Mouse (Mus musculus): Measurements from ENCODE around the gene Hist1h2be. TPM values are rescaled to one million over a fixed set of nuclear protein-coding genes. Genes with fewer than 3 reads are reported as not detected.
"Not testable (repeated sequence)": the region's sequence is repeated elsewhere in the genome, so short reads cannot be mapped to it uniquely, and the experiment has no call there.

The Hist1h2be gene
- polyA plus RNA-seq, 1 experiment from 2014 or later: 1.5 TPM

GRCm38 (mm10) chr13:23575864-23576313 is 45.0 kb downstream of the Hist1h2be start:
- ATAC-seq (ENCODE audit: low FRiP score, low read depth); H3K27me3 ChIP-seq; H3K36me3 ChIP-seq; H3K9me3 ChIP-seq: not testable (repeated sequence)
- Histone ChIP-seq H3K9ac (peak overlapping the region; percentile 53; the same call in 1 of the 2 replicates), H3K4me2 (peak overlapping the region; percentile 58), H3K4me3 (peak overlapping the region; percentile 43), H3K4me1 (replicated peaks) (peaks cover 35% of the 10 kb centered on the region), H3K27ac (replicated peaks) (peak overlapping the region; percentile 79)
- WGBS: 2% methylated on average over 13 of the region's 40 CpGs

GRCm38 (mm10) chr13:23575271-23575851 is 45.6 kb downstream of the Hist1h2be start, which contains the start of gene Hist1h3d:
Gene Hist1h3d (plus strand): TSS chr13:23575763.
- no peaks in the 10 kb centered on the region for H3K27me3 ChIP-seq
- ATAC-seq (ENCODE audit: low FRiP score, low read depth): peak; percentile 62
- H3K4me2 ChIP-seq: peak within 1 kb of the TSS; percentile 58
- no peaks in the 10 kb centered on the region for H3K9me3 ChIP-seq
- WGBS: under 1% methylated on average over 18 of the region's 18 CpGs
- H3K4me3 ChIP-seq: peak within 1 kb of the TSS; percentile 43
- peak within 1 kb of the TSS; percentile 82 for H3K27ac ChIP-seq (replicated peaks)
- no peaks in the 10 kb centered on the region for H3K36me3 ChIP-seq
- peaks cover 34% of the 10 kb centered on the region for H3K4me1 ChIP-seq (replicated peaks)
- peak within 1 kb of the TSS; percentile 53; the same call in 1 of the 2 replicates for H3K9ac ChIP-seq

- not testable (repeated sequence) for H3K9me3 ChIP-seq; H3K27me3 ChIP-seq; H3K36me3 ChIP-seq; ATAC-seq (ENCODE audit: low FRiP score, low read depth); H3K9ac ChIP-seq
- peak overlapping the region; percentile 87 for H3K27ac ChIP-seq (replicated peaks)
- peak overlapping the region; percentile 43 for H3K4me3 ChIP-seq
- peak overlapping the region; percentile 58 for H3K4me2 ChIP-seq
- H3K4me1 ChIP-seq (replicated peaks): peaks cover 39% of the 10 kb centered on the region
- under 1% methylated on average over 7 of the region's 39 CpGs for WGBS
Measured at GRCm38 (mm10) chr13:23574546-23575170, 46.3 kb downstream of the Hist1h2be start.

DNA sequence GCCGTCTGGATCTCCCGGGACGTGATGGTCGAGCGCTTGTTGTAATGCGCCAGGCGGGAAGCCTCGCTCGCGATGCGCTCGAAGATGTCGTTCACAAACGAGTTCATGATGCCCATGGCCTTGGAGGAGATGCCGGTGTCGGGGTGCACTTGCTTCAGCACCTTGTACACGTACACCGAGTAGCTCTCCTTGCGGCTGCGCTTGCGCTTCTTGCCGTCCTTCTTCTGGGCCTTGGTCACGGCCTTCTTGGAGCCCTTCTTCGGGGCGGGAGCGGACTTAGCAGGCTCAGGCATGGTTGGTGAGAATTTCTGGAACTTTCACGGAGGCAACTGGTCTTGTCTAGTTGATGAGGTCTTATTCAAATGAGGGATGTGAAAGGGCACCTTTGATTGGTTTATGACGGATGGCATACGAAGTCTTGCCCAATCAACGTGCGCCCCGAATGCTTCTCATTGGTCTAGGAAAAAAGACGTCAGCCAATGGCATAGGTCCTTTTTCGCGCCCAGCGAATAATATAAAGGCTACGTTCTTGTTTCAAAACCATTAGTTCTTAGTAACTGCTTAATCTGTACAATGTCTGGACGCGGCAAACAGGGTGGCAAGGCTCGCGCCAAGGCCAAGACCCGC is 46.9 kb downstream of the Hist1h2be start, which contains the start of the genes Hist1h2bf and Hist1h2ad:
Gene Hist1h2bf, minus strand, starts transcription at position 299 of the 627 bp plus-strand sequence.
Gene Hist1h2ad, plus strand, starts transcription at position 484 of the 627 bp plus-strand sequence.
- Histone ChIP-seq H3K9ac (peak within 1 kb of the TSS; percentile 29; the same call in 1 of the 2 replicates), H3K4me2 (peak within 1 kb of the TSS; percentile 58), H3K4me3 (peak within 1 kb of the TSS; percentile 43), H3K4me1 (replicated peaks) (peaks cover 41% of the 10 kb centered on the region), H3K27ac (replicated peaks) (peak within 1 kb of the TSS; percentile 87)
- peak; percentile 93 for ATAC-seq (ENCODE audit: low FRiP score, low read depth)
- not testable (repeated sequence) for H3K36me3 ChIP-seq, H3K9me3 ChIP-seq, H3K27me3 ChIP-seq
- under 1% methylated on average over 42 of the region's 42 CpGs for WGBS

- H3K27me3 ChIP-seq; H3K36me3 ChIP-seq; ATAC-seq (ENCODE audit: low FRiP score, low read depth); H3K9me3 ChIP-seq: not testable (repeated sequence)
- H3K9ac ChIP-seq: peak overlapping the region; percentile 29; the same call in 1 of the 2 replicates
- peak overlapping the region; percentile 38 for H3K4me3 ChIP-seq
- peaks cover 41% of the 10 kb centered on the region for H3K4me1 ChIP-seq (replicated peaks)
- peak overlapping the region; percentile 58 for H3K4me2 ChIP-seq
- WGBS: 8% methylated on average over 20 of the region's 20 CpGs
- H3K27ac ChIP-seq (replicated peaks): peak overlapping the region; percentile 87
Measured at GRCm38 (mm10) chr13:23573034-23573897, 47.7 kb downstream of the Hist1h2be start.

GRCm38 (mm10) chr13:23572218-23573033 is 48.5 kb downstream of the Hist1h2be start:
- peak overlapping the region; percentile 50 for H3K9ac ChIP-seq
- H3K27ac ChIP-seq (replicated peaks): peak overlapping the region; percentile 96
- H3K4me3 ChIP-seq: peak overlapping the region; percentile 44
- no peaks in the 10 kb centered on the region for H3K27me3 ChIP-seq
- H3K4me2 ChIP-seq: peak overlapping the region; percentile 58
- peaks cover 41% of the 10 kb centered on the region for H3K4me1 ChIP-seq (replicated peaks)
- H3K9me3 ChIP-seq: no peaks in the 10 kb centered on the region
- ATAC-seq (ENCODE audit: low FRiP score, low read depth): no peak
- no peaks in the 10 kb centered on the region for H3K36me3 ChIP-seq
- 43% methylated on average over 2 of the region's 2 CpGs for WGBS

GRCm38 (mm10) chr13:23571504-23572217 is 49.3 kb downstream of the Hist1h2be start:
- not testable (repeated sequence) for ATAC-seq (ENCODE audit: low FRiP score, low read depth); H3K36me3 ChIP-seq; H3K27me3 ChIP-seq; H3K9me3 ChIP-seq
- Histone ChIP-seq H3K4me2 (peak overlapping the region; percentile 58), H3K27ac (replicated peaks) (peak overlapping the region; percentile 96), H3K4me1 (replicated peaks) (peaks cover 38% of the 10 kb centered on the region), H3K4me3 (peak overlapping the region; percentile 44), H3K9ac (peak overlapping the region; percentile 50)
- under 1% methylated on average over 18 of the region's 34 CpGs for WGBS

GRCm38 (mm10) chr13:23571022-23571503 is 49.9 kb downstream of the Hist1h2be start, which contains the start of the genes Hist1h2ae and Hist1h2bg:
Gene Hist1h2ae (minus strand): TSS chr13:23571220.
Gene Hist1h2bg (plus strand): TSS chr13:23571396.
- ATAC-seq (ENCODE audit: low FRiP score, low read depth): peak; percentile 96
- Histone ChIP-seq H3K4me2 (peak within 1 kb of the TSS; percentile 58), H3K9me3 (no peaks in the 10 kb centered on the region), H3K4me3 (peak within 1 kb of the TSS; percentile 44), H3K4me1 (replicated peaks) (peaks cover 32% of the 10 kb centered on the region), H3K36me3 (no peaks in the 10 kb centered on the region), H3K27me3 (no peaks in the 10 kb centered on the region), H3K27ac (replicated peaks) (peak within 1 kb of the TSS; percentile 96), H3K9ac (peak within 1 kb of the TSS; percentile 50)
- WGBS: 0% methylated on average over 18 of the region's 18 CpGs

DNA sequence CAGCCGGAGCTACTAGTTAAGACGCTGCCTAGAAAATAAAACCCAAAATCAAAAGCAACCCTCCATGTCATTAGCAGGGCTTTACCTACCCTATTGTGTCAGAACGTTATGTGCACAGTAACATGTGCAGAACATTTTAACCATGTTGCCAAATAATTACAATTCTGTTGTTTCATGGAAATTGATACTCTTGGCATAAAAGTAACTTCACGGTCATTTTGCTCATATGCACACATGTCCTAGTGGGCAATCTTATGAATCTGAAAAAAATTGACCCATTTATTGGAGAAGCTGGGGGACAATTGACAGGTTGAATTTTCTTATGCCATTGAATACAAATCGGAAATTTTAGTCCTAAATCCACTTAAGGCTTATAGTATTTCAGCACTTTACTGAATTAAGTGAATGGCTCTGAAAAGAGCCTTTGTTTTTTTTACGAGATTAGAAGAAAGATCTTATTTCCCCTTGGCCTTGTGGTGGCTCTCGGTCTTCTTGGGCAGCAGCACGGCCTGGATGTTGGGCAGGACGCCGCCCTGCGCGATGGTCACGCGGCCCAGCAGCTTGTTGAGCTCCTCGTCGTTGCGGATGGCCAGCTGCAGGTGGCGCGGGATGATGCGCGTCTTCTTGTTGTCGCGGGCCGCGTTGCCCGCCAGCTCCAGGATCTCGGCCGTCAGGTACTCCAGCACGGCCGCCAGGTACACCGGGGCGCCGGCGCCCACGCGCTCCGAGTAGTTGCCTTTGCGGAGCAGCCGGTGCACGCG is 50.5 kb downstream of the Hist1h2be start:
- Histone ChIP-seq H3K4me3 (peak overlapping the region; percentile 44), H3K4me1 (replicated peaks) (peaks cover 30% of the 10 kb centered on the region), H3K27ac (replicated peaks) (peak overlapping the region; percentile 96), H3K4me2 (peak overlapping the region; percentile 58), H3K9ac (peak overlapping the region; percentile 49)
- not testable (repeated sequence) for H3K9me3 ChIP-seq; H3K27me3 ChIP-seq; H3K36me3 ChIP-seq; ATAC-seq (ENCODE audit: low FRiP score, low read depth)
- WGBS: 1% methylated on average over 28 of the region's 41 CpGs
